Mouse (Mus musculus) limb, embryonic 15.5 days (tissue): ENCODE measurements around the gene Itfg2. TPM values are rescaled to one million over a fixed set of nuclear protein-coding genes. Genes with fewer than 3 reads are reported as not detected.

Source experiments
- ATAC-seq: fragments of 200-750 bp; cut with Nextera tagmentation; 2 replicates; pipeline ENCODE4 v1.8.0; 2017; ENCODE audit warnings: low read depth, moderate TSS enrichment; ENCODE audit not compliant: insufficient number of reproducible peaks, low FRiP score, low TSS enrichment
- H3K27ac ChIP-seq: fragments of 300-500 bp; sonication (generic); 2 replicates; pipeline ENCODE4 v1.5.1; 2015; ENCODE audit warnings: moderate library complexity, mild to moderate bottlenecking, inconsistent platforms
- H3K27me3 ChIP-seq: fragments of 300-500 bp; sonication (generic); 2 replicates; pipeline ENCODE4 v1.6.1; 2015; ENCODE audit warnings: inconsistent platforms
- H3K36me3 ChIP-seq: fragments of 300-500 bp; sonication (generic); 2 replicates; pipeline ENCODE4 v1.6.1; 2015; ENCODE audit warnings: inconsistent platforms
- H3K4me1 ChIP-seq: fragments of 300-500 bp; sonication (generic); 2 replicates; pipeline ENCODE4 v1.6.1; 2015; ENCODE audit warnings: inconsistent platforms
- H3K4me2 ChIP-seq: fragments of 300-500 bp; sonication (generic); 2 replicates; pipeline ENCODE4 v1.6.1; 2015; ENCODE audit warnings: mild to moderate bottlenecking, inconsistent platforms
- H3K4me3 ChIP-seq: fragments of 300-500 bp; sonication (generic); 2 replicates; pipeline ENCODE4 v1.5.1; 2015; ENCODE audit warnings: mild to moderate bottlenecking, inconsistent platforms
- H3K9ac ChIP-seq: fragments of 300-500 bp; sonication (generic); 2 replicates; pipeline ENCODE4 v1.6.1; 2015; ENCODE audit warnings: inconsistent platforms
- H3K9me3 ChIP-seq: fragments of 300-500 bp; sonication (generic); 2 replicates; pipeline ENCODE4 v1.6.1; 2016; ENCODE audit warnings: inconsistent platforms
- WGBS: fragments of 180-500 bp; shearing (Covaris S2); methylation state at CpG from one replicate; pipeline ENCODE4 v1.1.7; 2015; 5-methylcytosine and 5-hydroxymethylcytosine counted together
- polyA plus RNA-seq: library from polyadenylated mRNA; unstranded; fragments of >200 nt; fragmentation: Nextera tagmentation; extraction: Ambion mirVana; gene quantifications from 2 replicates; pipeline ENCODE4 v1.2.1, GENCODE M21; 2015

Itfg2 gene
- polyA plus RNA-seq, 1 experiment from 2014 or later, result 31.0 TPM

DNA sequence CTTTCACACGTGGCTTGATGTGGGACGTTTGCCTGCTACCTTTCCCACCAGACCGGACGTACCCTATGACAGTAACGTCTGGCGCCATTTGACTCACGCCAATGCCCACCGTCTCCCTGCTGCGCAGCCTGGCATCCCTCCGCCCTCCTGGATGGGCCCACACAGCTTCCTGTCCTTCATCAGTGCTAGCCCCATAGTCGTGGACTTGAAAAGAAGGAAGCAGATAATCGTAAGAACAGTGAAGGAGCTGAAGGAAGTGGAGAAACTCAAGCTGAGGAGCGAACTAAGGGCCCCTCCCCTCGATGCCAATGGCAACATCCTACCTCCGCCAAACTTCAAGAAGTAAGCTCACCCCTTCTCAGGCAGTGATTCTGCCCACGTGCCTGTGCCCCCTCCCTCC, 45.1 kb downstream of the Itfg2 start:
- no peaks in the 10 kb centered on the region for H3K27me3 ChIP-seq
- H3K27ac ChIP-seq, result no peak overlapping the region
- WGBS, result 82% methylated on average over 16 of the region's 16 CpGs
- H3K9me3 ChIP-seq, result no peaks in the 10 kb centered on the region
- H3K4me3 ChIP-seq, result no peak overlapping the region
- peaks cover 6% of the 10 kb centered on the region; the same call in 1 of the 2 replicates for H3K4me1 ChIP-seq
- H3K4me2 ChIP-seq, result no peak overlapping the region
- H3K9ac ChIP-seq, result no peak overlapping the region
- no peak for ATAC-seq
- peaks cover 14% of the 10 kb centered on the region for H3K36me3 ChIP-seq

DNA sequence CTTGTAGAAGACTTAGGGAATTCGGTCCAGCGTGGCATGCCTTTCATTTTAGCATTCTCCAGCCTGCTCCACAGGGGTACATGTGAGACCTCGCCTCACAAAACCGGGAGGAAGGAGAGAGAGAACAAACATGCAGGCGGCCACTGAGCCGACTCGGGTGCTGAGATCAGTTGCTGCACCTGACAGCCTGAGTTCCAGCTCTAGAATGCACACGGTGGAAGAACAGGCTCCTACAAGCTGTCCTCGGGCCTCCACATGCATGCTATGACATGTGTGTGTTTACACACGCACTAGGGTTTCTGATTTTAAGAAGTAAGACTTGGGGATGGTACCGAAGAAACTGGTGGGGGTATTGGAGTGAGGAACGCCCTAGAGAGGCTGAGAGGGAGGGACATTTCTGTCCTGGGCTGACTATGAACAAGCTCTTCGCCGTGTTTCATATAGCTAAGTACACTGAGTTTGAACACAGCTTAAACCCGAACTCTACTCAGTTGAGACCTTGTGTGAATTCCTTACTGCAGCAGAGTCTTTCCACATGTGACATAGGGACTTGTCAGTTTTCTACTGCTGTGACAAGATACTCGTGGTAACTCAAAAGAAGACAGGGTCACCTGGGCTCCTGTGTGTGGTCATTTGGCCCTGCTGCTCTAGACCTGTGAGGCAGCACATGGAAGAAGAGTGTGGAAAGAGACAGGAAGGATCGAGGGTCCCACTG, 48.2 kb downstream of the Itfg2 start:
- Histone ChIP-seq H3K9ac (no peak overlapping the region), H3K4me1 (peaks cover 7% of the 10 kb centered on the region; the same call in 1 of the 2 replicates), H3K4me2 (no peak overlapping the region), H3K36me3 (peaks cover 44% of the 10 kb centered on the region), H3K9me3 (no peaks in the 10 kb centered on the region), H3K27me3 (no peaks in the 10 kb centered on the region), H3K27ac (peak overlapping the region; percentile 57; the same call in 1 of the 2 replicates), H3K4me3 (no peak overlapping the region)
- 78% methylated on average over 17 of the region's 17 CpGs for WGBS
- ATAC-seq, result no peak

DNA sequence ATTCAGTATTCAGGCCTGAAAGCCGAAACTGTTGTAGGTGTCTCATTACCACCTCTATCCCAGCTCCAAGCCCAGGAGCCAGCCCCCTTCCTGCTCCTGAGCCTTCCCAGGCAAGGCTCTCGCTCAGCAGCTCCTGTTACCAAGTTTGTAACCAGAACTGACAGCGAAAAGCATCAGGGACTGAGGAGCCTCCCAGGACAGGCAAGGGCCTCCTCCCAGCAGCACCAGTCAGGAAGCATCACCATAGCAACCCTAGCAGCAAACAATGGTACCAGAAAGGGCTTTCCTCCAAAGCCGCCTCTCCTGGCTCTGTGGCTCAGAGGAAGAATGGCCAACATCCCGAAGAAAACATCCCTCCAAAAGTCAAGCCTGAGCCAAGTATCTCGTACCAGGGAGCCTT, 49.5 kb downstream of the Itfg2 start, which contains the start of the genes Tex52 and Gm44596:
Tex52 (plus strand) TSS at position 265 of the 400 bp plus-strand sequence.
Gm44596 (plus strand) TSS at position 312 of the 400 bp plus-strand sequence.
- Histone ChIP-seq H3K4me1 (peaks cover 7% of the 10 kb centered on the region; the same call in 1 of the 2 replicates), H3K9ac (no peak within 1 kb of the TSS), H3K4me3 (no peak within 1 kb of the TSS), H3K27me3 (no peaks in the 10 kb centered on the region), H3K36me3 (peaks cover 57% of the 10 kb centered on the region), H3K27ac (peak within 1 kb of the TSS; percentile 57), H3K4me2 (no peak within 1 kb of the TSS), H3K9me3 (no peaks in the 10 kb centered on the region)
- 0 out of 2 replicates have a peak, but pooled peaks have one; percentile 15 for ATAC-seq
- WGBS, result 52% methylated on average over 6 of the region's 6 CpGs

DNA sequence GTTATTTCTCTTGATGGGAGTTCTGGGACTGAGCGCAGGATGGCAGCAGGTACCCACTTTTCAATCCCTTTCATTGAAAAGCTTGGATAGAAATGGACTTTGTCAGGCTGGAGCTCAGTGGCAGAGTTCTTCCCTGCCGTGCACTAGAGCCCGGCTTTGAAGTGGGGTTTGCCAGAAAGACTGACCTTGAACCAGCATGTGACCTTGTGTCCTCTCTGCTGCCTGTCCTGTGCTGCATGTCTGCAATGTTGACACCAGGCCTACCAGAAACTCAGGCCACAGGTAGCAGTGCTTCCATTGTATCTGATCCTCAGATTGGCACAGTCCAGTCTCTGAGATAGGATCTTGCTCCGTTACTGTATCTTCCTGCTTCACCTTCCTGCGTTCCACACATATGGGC, 54.7 kb downstream of the Itfg2 start:
- 90% methylated on average over 5 of the region's 5 CpGs for WGBS

DNA sequence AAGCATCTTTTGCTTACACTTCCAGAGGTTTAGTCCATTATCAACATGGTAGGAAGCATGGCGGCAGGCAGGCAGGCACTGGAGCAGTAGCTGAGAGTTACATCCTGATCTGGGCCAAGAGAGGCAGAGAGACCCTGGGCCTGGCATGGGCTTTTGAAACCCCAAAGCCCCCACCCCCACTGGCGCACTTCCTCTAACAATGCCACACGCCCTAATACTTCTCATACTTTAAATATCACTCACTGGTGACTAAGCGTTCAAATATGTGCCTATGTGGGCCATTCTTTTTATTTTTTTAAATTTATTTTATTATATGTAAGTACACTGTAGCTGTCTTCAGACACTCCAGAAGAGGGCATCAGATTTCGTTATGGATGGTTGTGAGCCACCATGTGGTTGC, 58.3 kb downstream of the Itfg2 start:
- peaks cover 26% of the 10 kb centered on the region for H3K4me1 ChIP-seq
- 88% methylated on average over 5 of the region's 5 CpGs for WGBS
- ATAC-seq, result no peak

More for the DNA sequence above, 54.7 kb downstream of the Itfg2 start:
- peaks cover 92% of the 10 kb centered on the region for H3K36me3 ChIP-seq
- no peak for ATAC-seq
- no peaks in the 10 kb centered on the region for H3K9me3 ChIP-seq
- H3K27ac ChIP-seq, result no peak overlapping the region
- no peak overlapping the region for H3K4me3 ChIP-seq
- H3K27me3 ChIP-seq, result no peaks in the 10 kb centered on the region
- H3K4me2 ChIP-seq, result no peak overlapping the region
- H3K4me1 ChIP-seq, result peaks cover 13% of the 10 kb centered on the region
- no peak overlapping the region for H3K9ac ChIP-seq

DNA sequence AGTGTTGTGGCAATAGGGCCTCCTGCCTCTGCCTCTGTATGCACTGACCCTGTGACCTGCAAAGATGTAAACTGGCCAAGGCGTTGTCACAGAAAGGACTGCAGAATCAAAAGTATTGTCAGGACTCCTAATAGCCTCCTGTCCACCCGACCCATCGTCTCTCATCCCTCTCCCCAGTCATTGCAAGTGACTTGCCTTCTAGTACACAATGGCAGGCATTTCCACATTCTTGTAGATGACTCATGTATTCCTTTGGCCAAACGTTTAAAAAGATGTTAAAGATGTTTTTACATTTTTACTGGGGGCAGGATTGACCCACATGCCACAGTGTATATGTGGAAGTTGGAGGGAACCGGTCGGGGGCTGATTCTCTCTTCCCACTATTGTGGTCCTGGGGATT, 60.0 kb downstream of the Itfg2 start:
- WGBS, result 78% methylated on average over 6 of the region's 6 CpGs
- Histone ChIP-seq H3K9ac (no peak overlapping the region), H3K9me3 (no peaks in the 10 kb centered on the region), H3K4me1 (peaks cover 38% of the 10 kb centered on the region), H3K4me2 (no peak overlapping the region), H3K27ac (no peak overlapping the region), H3K4me3 (no peak overlapping the region), H3K27me3 (no peaks in the 10 kb centered on the region), H3K36me3 (peaks cover 40% of the 10 kb centered on the region)
- ATAC-seq, result no peak

More for the DNA sequence above, 58.3 kb downstream of the Itfg2 start:
- Histone ChIP-seq H3K36me3 (peaks cover 58% of the 10 kb centered on the region), H3K4me3 (no peak overlapping the region), H3K27ac (no peak overlapping the region), H3K9me3 (no peaks in the 10 kb centered on the region), H3K27me3 (no peaks in the 10 kb centered on the region), H3K9ac (no peak overlapping the region), H3K4me2 (no peak overlapping the region)

DNA sequence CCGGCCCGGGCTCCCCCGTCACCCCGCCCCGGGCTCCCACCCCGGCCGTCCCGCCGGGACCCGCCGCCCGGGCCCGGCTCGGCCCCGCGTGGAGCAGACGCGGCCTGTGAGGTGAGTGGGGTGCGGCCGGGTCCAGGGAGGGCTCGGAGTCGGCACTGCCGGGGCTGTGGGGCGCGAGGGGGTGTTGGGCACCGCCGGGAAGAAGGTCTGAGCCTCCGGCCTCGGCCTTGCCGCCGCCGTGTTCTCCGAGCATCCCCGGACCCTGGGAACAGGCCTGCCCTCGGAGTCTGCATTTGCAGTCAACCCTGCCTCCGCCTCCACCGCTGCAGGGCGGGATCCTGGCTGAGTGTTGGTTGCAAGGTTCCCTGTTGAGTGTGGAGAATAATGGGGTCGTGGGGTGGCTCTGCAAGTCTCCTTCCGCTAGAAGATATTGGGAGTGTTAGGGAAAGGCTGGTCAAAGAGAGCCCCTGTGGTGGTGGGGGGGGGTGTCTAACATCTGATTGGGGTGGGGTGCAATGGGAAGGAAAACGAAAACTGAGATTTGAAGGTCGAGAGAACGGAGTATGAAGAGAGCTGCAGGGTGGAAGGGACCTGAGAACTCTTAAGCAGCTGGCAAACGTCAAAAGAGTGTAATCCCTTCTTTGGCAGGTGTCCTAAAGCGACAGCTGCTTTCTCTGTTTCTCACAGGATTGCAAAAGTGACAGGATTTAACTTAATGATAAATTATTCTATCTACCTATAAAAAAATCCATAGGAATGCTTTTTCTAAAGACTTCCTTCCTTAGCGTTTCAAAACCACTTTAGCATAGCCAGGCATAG, 61.5 kb downstream of the Itfg2 start:
- under 1% methylated on average over 45 of the region's 46 CpGs for WGBS
- Histone ChIP-seq H3K9ac (peak overlapping the region; percentile 91), H3K27me3 (no peaks in the 10 kb centered on the region), H3K36me3 (peaks cover 36% of the 10 kb centered on the region), H3K4me2 (peak overlapping the region; percentile 97), H3K27ac (peak overlapping the region; percentile 97), H3K4me3 (peak overlapping the region; percentile 88), H3K9me3 (no peaks in the 10 kb centered on the region), H3K4me1 (peaks cover 38% of the 10 kb centered on the region)
- ATAC-seq, result no peak; the same call in 1 of the 2 replicates

DNA sequence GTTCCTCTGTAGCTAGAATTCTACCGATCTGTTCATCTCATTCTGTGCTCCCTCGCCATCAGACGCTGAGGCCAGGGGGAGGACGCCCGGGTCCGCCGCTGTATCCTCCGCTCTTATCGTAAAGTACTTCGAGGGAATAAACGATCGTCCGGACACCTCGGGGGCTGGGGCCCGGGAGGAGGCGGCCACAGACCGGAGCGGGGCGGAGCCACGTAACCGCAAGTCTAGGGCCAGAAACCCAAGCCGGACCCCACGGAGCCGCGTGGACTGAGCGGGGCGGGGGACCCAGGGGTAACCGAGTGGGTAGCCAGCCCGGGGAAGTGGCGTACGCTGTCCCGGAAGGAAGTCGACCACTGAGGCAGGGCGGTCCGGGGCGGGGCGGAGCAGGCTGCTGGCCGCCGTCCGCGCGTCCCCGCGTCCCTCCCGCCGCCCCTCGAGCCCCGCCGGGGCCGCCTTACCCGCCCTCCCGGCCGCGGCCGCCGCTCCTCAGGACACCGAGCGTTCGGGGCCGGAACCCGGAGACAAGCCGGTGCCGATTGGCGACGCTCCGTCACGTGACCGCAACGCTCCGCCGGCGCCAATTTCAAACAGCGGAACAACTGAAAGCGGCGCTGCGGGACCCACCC, 62.2 kb downstream of the Itfg2 start, which contains the start of the genes Rhno1 and Foxm1:
Rhno1 (minus strand) TSS at position 531 of the 626 bp plus-strand sequence.
Foxm1 (plus strand) TSS at position 587 of the 626 bp plus-strand sequence.
- peak; percentile 91 for ATAC-seq
- H3K36me3 ChIP-seq, result peaks cover 36% of the 10 kb centered on the region
- H3K9me3 ChIP-seq, result no peaks in the 10 kb centered on the region
- peak within 1 kb of the TSS; percentile 88 for H3K4me3 ChIP-seq
- peaks cover 38% of the 10 kb centered on the region for H3K4me1 ChIP-seq
- peak within 1 kb of the TSS; percentile 97 for H3K27ac ChIP-seq
- no peaks in the 10 kb centered on the region for H3K27me3 ChIP-seq
- WGBS, result under 1% methylated on average over 60 of the region's 76 CpGs
- peak within 1 kb of the TSS; percentile 97 for H3K4me2 ChIP-seq
- H3K9ac ChIP-seq, result peak within 1 kb of the TSS; percentile 91

DNA sequence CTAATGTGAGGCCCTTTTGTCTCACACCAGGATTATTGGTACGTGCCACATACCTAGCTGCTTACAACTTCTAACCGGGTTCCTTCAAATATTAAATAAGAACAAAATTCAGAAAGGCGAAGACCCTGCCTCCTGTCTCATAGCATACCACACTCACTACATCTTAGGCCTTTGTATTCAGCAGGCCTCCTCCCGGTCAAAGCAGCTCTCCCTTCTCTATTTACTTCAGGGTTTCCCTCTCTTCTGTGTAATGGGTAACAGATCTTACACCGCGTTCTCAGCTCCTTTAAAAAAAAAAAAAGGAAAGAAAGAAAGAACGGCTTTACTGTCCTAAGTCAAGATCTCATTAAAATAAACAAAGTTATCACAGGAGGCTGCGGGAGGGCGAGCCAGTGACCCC, 62.8 kb downstream of the Itfg2 start:
- ATAC-seq, result no peak
- Histone ChIP-seq H3K27ac (peak overlapping the region; percentile 97), H3K36me3 (peaks cover 37% of the 10 kb centered on the region), H3K27me3 (no peaks in the 10 kb centered on the region), H3K4me3 (peak overlapping the region; percentile 88), H3K9ac (peak overlapping the region; percentile 91), H3K4me2 (peak overlapping the region; percentile 97), H3K4me1 (peaks cover 38% of the 10 kb centered on the region), H3K9me3 (no peaks in the 10 kb centered on the region)
- 14% methylated on average over 9 of the region's 9 CpGs for WGBS
